Mouse (Mus musculus): ENCODE results near the gene Klhl33. TPM values are rescaled to one million over a fixed set of nuclear protein-coding genes. Genes with fewer than 3 reads are reported as not detected.
"Not testable (repeated sequence)": the region's sequence is repeated elsewhere in the genome, so short reads cannot be mapped to it uniquely, and the experiment has no call there.

Gene Klhl33
- polyA plus RNA-seq, 1 experiment from 2014 or later, result 0.20 TPM

- WGBS, result 7% methylated on average over 28 of the region's 32 CpGs
- Histone ChIP-seq H3K9me3 (ENCODE audit: control insufficient read depth, low read length) (no peaks in the 10 kb centered on the region), H3K4me2 (replicated peaks; ENCODE audit: low read depth, low read length) (peak within 1 kb of the TSS; percentile 59), H3K27ac (ENCODE audit: low read depth, low read length) (peak within 1 kb of the TSS; percentile 65; the same call in 1 of the 2 replicates), H3K4me1 (ENCODE audit: control insufficient read depth, insufficient read depth, low read length) (no peaks in the 10 kb centered on the region), H3K9ac (ENCODE audit: low read depth, low read length) (peak within 1 kb of the TSS; percentile 62), H3K27me3 (ENCODE audit: control insufficient read depth, insufficient read depth, low read length) (no peaks in the 10 kb centered on the region), H3K4me3 (ENCODE audit: low read length) (peak within 1 kb of the TSS; percentile 56), H3K36me3 (ENCODE audit: control insufficient read depth, insufficient read depth, low read length) (no peaks in the 10 kb centered on the region)
- ATAC-seq (ENCODE audit: low FRiP score, low TSS enrichment), result peak; percentile 95
Measured at GRCm38 (mm10) chr14:50869889-50870804, 27.2 kb downstream of the Klhl33 start, which contains the start of gene Tep1. Gene Tep1, minus strand, starts transcription at chr14:50870560.

- Histone ChIP-seq H3K4me1 (ENCODE audit: control insufficient read depth, insufficient read depth, low read length) (no peaks in the 10 kb centered on the region), H3K4me3 (ENCODE audit: low read length) (no peak overlapping the region), H3K27me3 (ENCODE audit: control insufficient read depth, insufficient read depth, low read length) (no peaks in the 10 kb centered on the region), H3K9me3 (ENCODE audit: control insufficient read depth, low read length) (no peaks in the 10 kb centered on the region), H3K9ac (ENCODE audit: low read depth, low read length) (no peak overlapping the region), H3K36me3 (ENCODE audit: control insufficient read depth, insufficient read depth, low read length) (no peaks in the 10 kb centered on the region), H3K4me2 (replicated peaks; ENCODE audit: low read depth, low read length) (no peak overlapping the region), H3K27ac (ENCODE audit: low read depth, low read length) (no peak overlapping the region)
- 95% methylated on average over 5 of the region's 5 CpGs for WGBS
- no peak for ATAC-seq (ENCODE audit: low FRiP score, low TSS enrichment)
Measured at GRCm38 (mm10) chr14:50868656-50869055, 28.7 kb downstream of the Klhl33 start.

- Histone ChIP-seq H3K27ac (ENCODE audit: low read depth, low read length) (no peak overlapping the region), H3K27me3 (ENCODE audit: control insufficient read depth, insufficient read depth, low read length) (no peaks in the 10 kb centered on the region), H3K4me1 (ENCODE audit: control insufficient read depth, insufficient read depth, low read length) (no peaks in the 10 kb centered on the region), H3K4me2 (replicated peaks; ENCODE audit: low read depth, low read length) (no peak overlapping the region), H3K4me3 (ENCODE audit: low read length) (no peak overlapping the region), H3K9me3 (ENCODE audit: control insufficient read depth, low read length) (no peaks in the 10 kb centered on the region), H3K36me3 (ENCODE audit: control insufficient read depth, insufficient read depth, low read length) (no peaks in the 10 kb centered on the region), H3K9ac (ENCODE audit: low read depth, low read length) (no peak overlapping the region)
- no peak for ATAC-seq (ENCODE audit: low FRiP score, low TSS enrichment)
- WGBS, result 79% methylated on average over 4 of the region's 4 CpGs
Measured at GRCm38 (mm10) chr14:50868211-50868610, 29.1 kb downstream of the Klhl33 start.

GRCm38 (mm10) chr14:50866966-50867365 is 30.3 kb downstream of the Klhl33 start:
- H3K4me1 ChIP-seq (ENCODE audit: control insufficient read depth, insufficient read depth, low read length), result no peaks in the 10 kb centered on the region
- no peaks in the 10 kb centered on the region; the same call in 1 of the 2 replicates for H3K36me3 ChIP-seq (ENCODE audit: control insufficient read depth, insufficient read depth, low read length)
- WGBS, result 97% methylated on average over 3 of the region's 3 CpGs
- H3K9me3 ChIP-seq (ENCODE audit: control insufficient read depth, low read length), result no peaks in the 10 kb centered on the region
- ATAC-seq (ENCODE audit: low FRiP score, low TSS enrichment), result no peak
- H3K4me3 ChIP-seq (ENCODE audit: low read length), result no peak overlapping the region
- no peaks in the 10 kb centered on the region for H3K27me3 ChIP-seq (ENCODE audit: control insufficient read depth, insufficient read depth, low read length)
- H3K9ac ChIP-seq (ENCODE audit: low read depth, low read length), result no peak overlapping the region
- H3K27ac ChIP-seq (ENCODE audit: low read depth, low read length), result no peak overlapping the region
- H3K4me2 ChIP-seq (replicated peaks; ENCODE audit: low read depth, low read length), result no peak overlapping the region

GRCm38 (mm10) chr14:50865005-50865404 is 32.3 kb downstream of the Klhl33 start:
- not testable (repeated sequence) for ATAC-seq (ENCODE audit: low FRiP score, low TSS enrichment); H3K4me3 ChIP-seq (ENCODE audit: low read length); H3K4me2 ChIP-seq (replicated peaks; ENCODE audit: low read depth, low read length); H3K9me3 ChIP-seq (ENCODE audit: control insufficient read depth, low read length); H3K36me3 ChIP-seq (ENCODE audit: control insufficient read depth, insufficient read depth, low read length); H3K27me3 ChIP-seq (ENCODE audit: control insufficient read depth, insufficient read depth, low read length); H3K27ac ChIP-seq (ENCODE audit: low read depth, low read length); H3K4me1 ChIP-seq (ENCODE audit: control insufficient read depth, insufficient read depth, low read length); H3K9ac ChIP-seq (ENCODE audit: low read depth, low read length)

- Histone ChIP-seq H3K4me1 (ENCODE audit: control insufficient read depth, insufficient read depth, low read length) (no peaks in the 10 kb centered on the region), H3K9ac (ENCODE audit: low read depth, low read length) (no peak overlapping the region), H3K27ac (ENCODE audit: low read depth, low read length) (no peak overlapping the region), H3K4me2 (replicated peaks; ENCODE audit: low read depth, low read length) (no peak overlapping the region), H3K27me3 (ENCODE audit: control insufficient read depth, insufficient read depth, low read length) (no peaks in the 10 kb centered on the region), H3K36me3 (ENCODE audit: control insufficient read depth, insufficient read depth, low read length) (peaks cover 6% of the 10 kb centered on the region; the same call in 1 of the 2 replicates), H3K4me3 (ENCODE audit: low read length) (no peak overlapping the region), H3K9me3 (ENCODE audit: control insufficient read depth, low read length) (no peaks in the 10 kb centered on the region)
- 91% methylated on average over 10 of the region's 10 CpGs for WGBS
- no peak for ATAC-seq (ENCODE audit: low FRiP score, low TSS enrichment)
Measured at GRCm38 (mm10) chr14:50862641-50863040, 34.7 kb downstream of the Klhl33 start.

- no peaks in the 10 kb centered on the region for H3K27me3 ChIP-seq (ENCODE audit: control insufficient read depth, insufficient read depth, low read length)
- WGBS, result 82% methylated on average over 5 of the region's 5 CpGs
- no peak overlapping the region for H3K27ac ChIP-seq (ENCODE audit: low read depth, low read length)
- H3K4me3 ChIP-seq (ENCODE audit: low read length), result no peak overlapping the region
- H3K36me3 ChIP-seq (ENCODE audit: control insufficient read depth, insufficient read depth, low read length), result peaks cover 7% of the 10 kb centered on the region; the same call in 1 of the 2 replicates
- H3K9ac ChIP-seq (ENCODE audit: low read depth, low read length), result no peak overlapping the region
- H3K4me2 ChIP-seq (replicated peaks; ENCODE audit: low read depth, low read length), result no peak overlapping the region
- H3K4me1 ChIP-seq (ENCODE audit: control insufficient read depth, insufficient read depth, low read length), result no peaks in the 10 kb centered on the region
- no peaks in the 10 kb centered on the region for H3K9me3 ChIP-seq (ENCODE audit: control insufficient read depth, low read length)
- ATAC-seq (ENCODE audit: low FRiP score, low TSS enrichment), result no peak
Measured at GRCm38 (mm10) chr14:50855788-50856187, 41.5 kb downstream of the Klhl33 start.

Other genes starting within 250 kb of the Klhl33 start
- gene Olfr747, start 204.3 kb downstream of the Klhl33 start, polyA plus RNA-seq (2014; fragmentation: Nextera tagmentation; extraction: Ambion mirVana), result not detected in 2 replicates
- not detected in 2 replicates for gene Olfr748, start 190.1 kb downstream of the Klhl33 start, polyA plus RNA-seq (2014; fragmentation: Nextera tagmentation; extraction: Ambion mirVana)
- gene Olfr749, start 152.4 kb downstream of the Klhl33 start, polyA plus RNA-seq (2014; fragmentation: Nextera tagmentation; extraction: Ambion mirVana), result not detected in 2 replicates
- 83.3 and 86.6 TPM in 2 replicates for gene Ttc5, start 112.0 kb downstream of the Klhl33 start, polyA plus RNA-seq (2014; fragmentation: Nextera tagmentation; extraction: Ambion mirVana)
- not detected in 2 replicates for gene Ccnb1ip1, start 89.8 kb downstream of the Klhl33 start, polyA plus RNA-seq (2014; fragmentation: Nextera tagmentation; extraction: Ambion mirVana)
- 75.8 and 75.9 TPM in 2 replicates for gene Parp2, start 89.7 kb downstream of the Klhl33 start, polyA plus RNA-seq (2014; fragmentation: Nextera tagmentation; extraction: Ambion mirVana)
- gene Tep1, start 26.9 kb downstream of the Klhl33 start, polyA plus RNA-seq (2014; fragmentation: Nextera tagmentation; extraction: Ambion mirVana), result 10.3 and 10.6 TPM in 2 replicates
- gene Osgep, start 27.4 kb upstream of the Klhl33 start, polyA plus RNA-seq (2014; fragmentation: Nextera tagmentation; extraction: Ambion mirVana), result 168 and 198 TPM in 2 replicates
- gene Apex1, start 27.5 kb upstream of the Klhl33 start, polyA plus RNA-seq (2014; fragmentation: Nextera tagmentation; extraction: Ambion mirVana), result 354 and 419 TPM in 2 replicates
- gene Pip4p1, start 33.3 kb upstream of the Klhl33 start, polyA plus RNA-seq (2014; fragmentation: Nextera tagmentation; extraction: Ambion mirVana), result 40.1 and 63.0 TPM in 2 replicates
- 80.6 and 83.0 TPM in 2 replicates for gene Pnp, start 33.6 kb upstream of the Klhl33 start, polyA plus RNA-seq (2014; fragmentation: Nextera tagmentation; extraction: Ambion mirVana)
- gene Gm49342, start 47.0 kb upstream of the Klhl33 start, polyA plus RNA-seq (2014; fragmentation: Nextera tagmentation; extraction: Ambion mirVana), result not detected in 2 replicates
- gene Pnp2, start 58.5 kb upstream of the Klhl33 start, polyA plus RNA-seq (2014; fragmentation: Nextera tagmentation; extraction: Ambion mirVana), result 0.99 and 1.2 TPM in 2 replicates
- gene Rnase10, start 110.2 kb upstream of the Klhl33 start, polyA plus RNA-seq (2014; fragmentation: Nextera tagmentation; extraction: Ambion mirVana), result not detected in 2 replicates
- gene Rnase9, start 144.4 kb upstream of the Klhl33 start, polyA plus RNA-seq (2014; fragmentation: Nextera tagmentation; extraction: Ambion mirVana), result 0.35 TPM in 1 of 2 replicates, not detected in the other
- gene Rnase11, start 152.7 kb upstream of the Klhl33 start, polyA plus RNA-seq (2014; fragmentation: Nextera tagmentation; extraction: Ambion mirVana), result 1.1 TPM in 1 of 2 replicates, not detected in the other
- gene Rnase12, start 160.2 kb upstream of the Klhl33 start, polyA plus RNA-seq (2014; fragmentation: Nextera tagmentation; extraction: Ambion mirVana), result 16.5 and 18.5 TPM in 2 replicates
- not detected in 2 replicates for gene Olfr750, start 176.9 kb upstream of the Klhl33 start, polyA plus RNA-seq (2014; fragmentation: Nextera tagmentation; extraction: Ambion mirVana)
- 38.9 and 41.8 TPM in 2 replicates for gene Rnase4, start 193.6 kb upstream of the Klhl33 start, polyA plus RNA-seq (2014; fragmentation: Nextera tagmentation; extraction: Ambion mirVana)
- 6.3 and 9.5 TPM in 2 replicates for gene Ang, start 193.6 kb upstream of the Klhl33 start, polyA plus RNA-seq (2014; fragmentation: Nextera tagmentation; extraction: Ambion mirVana)
- gene Eddm3b, start 216.9 kb upstream of the Klhl33 start, polyA plus RNA-seq (2014; fragmentation: Nextera tagmentation; extraction: Ambion mirVana), result 2.1 and 2.5 TPM in 2 replicates
- 0.38 and 0.49 TPM in 2 replicates for gene Rnase6, start 226.4 kb upstream of the Klhl33 start, polyA plus RNA-seq (2014; fragmentation: Nextera tagmentation; extraction: Ambion mirVana)
- 0.53 and 0.65 TPM in 2 replicates for gene Rnase1, start 249.3 kb upstream of the Klhl33 start, polyA plus RNA-seq (2014; fragmentation: Nextera tagmentation; extraction: Ambion mirVana)

Measured in kidney, embryonic 14.5 days (tissue).